Mouse (Mus musculus) heart, adult 2 months (tissue): ENCODE measurements at regions not wholly inside any gene's neighbourhood (a gene's known extent, or its start where the extent isn't known, plus 50 kb on each side); places are given as distances from the start of the nearest gene placed in this dataset.
"Not testable (repeated sequence)": the region's sequence is repeated elsewhere in the genome, so short reads cannot be mapped to it uniquely, and the experiment has no call there.

Experiments used
- DNase-seq, 2 experiments: peaks; one replicate each; pipeline ENCODE4 v3.0.0; 2021
- H3K27ac ChIP-seq: fragments of 200-600 bp; 2 replicates; pipeline ENCODE4 v1.8.1; 2022
- H3K27me3 ChIP-seq: fragments of 200-500 bp; 2 replicates; pipeline ENCODE4 v1.6.1; 2012; ENCODE audit warnings: mild to moderate bottlenecking, low read length, inconsistent platforms, mixed read lengths; ENCODE audit not compliant: control insufficient read depth, insufficient read depth
- H3K36me3 ChIP-seq: fragments of 200-500 bp; 2 replicates; pipeline ENCODE4 v1.6.1; 2012; ENCODE audit warnings: low read length, inconsistent platforms; ENCODE audit not compliant: control insufficient read depth, insufficient read depth
- H3K4me1 ChIP-seq: fragments of 200-500 bp; 2 replicates; pipeline ENCODE4 v1.6.1; 2011; ENCODE audit warnings: low read length; ENCODE audit not compliant: control insufficient read depth, insufficient read depth
- H3K4me3 ChIP-seq: fragments of 200-600 bp; 2 replicates; pipeline ENCODE4 v1.8.1; 2022
- H3K79me2 ChIP-seq: fragments of 200-500 bp; replicated peaks from 2 replicates; pipeline ENCODE4 v1.6.1; 2012; ENCODE audit warnings: mild to moderate bottlenecking, inconsistent platforms, low read length, moderate library complexity, mixed read lengths; ENCODE audit not compliant: control insufficient read depth, insufficient read depth
- H3K9ac ChIP-seq: fragments of 200-500 bp; 2 replicates; pipeline ENCODE4 v1.6.1; 2012; ENCODE audit warnings: low read depth, mild to moderate bottlenecking, control low read depth, inconsistent platforms, low read length, mixed read lengths
- CTCF ChIP-seq: fragments of 200-600 bp; IDR thresholded peaks from 2 replicates; pipeline ENCODE4 v1.8.1; 2022; ENCODE audit warnings: antibody characterized with exemption, mild to moderate bottlenecking, moderate library complexity
- EP300 ChIP-seq: fragments of 200-500 bp; IDR thresholded peaks from 2 replicates; pipeline ENCODE4 v1.6.1; 2011; ENCODE audit warnings: low read depth, low read length, control low read depth; ENCODE audit not compliant: insufficient read depth
- POLR2A ChIP-seq: fragments of 200-500 bp; IDR thresholded peaks from 2 replicates; pipeline ENCODE4 v1.6.1; 2011; ENCODE audit warnings: mild to moderate bottlenecking, low read depth, low read length, control low read depth; ENCODE audit not compliant: insufficient read depth
- WGBS: fragments of 180-500 bp; shearing (Covaris S2); methylation state at CpG from one replicate; pipeline ENCODE4 v1.1.7; 2018; 5-methylcytosine and 5-hydroxymethylcytosine counted together
- intact Hi-C: fragments of 180-260 bp; cut with DNase I; formaldehyde crosslinking; loops from one replicate; pipeline ENCODE4 v1.15.1; 2025

GRCm38 (mm10) chr2:11044727-11045274 is 127.1 kb upstream of the Prkcq start:
- Histone ChIP-seq H3K27me3 (no peaks in the 10 kb centered on the region), H3K79me2 (no peaks in the 10 kb centered on the region), H3K4me1 (no peaks in the 10 kb centered on the region), H3K4me3 (no peak overlapping the region), H3K36me3 (no peaks in the 10 kb centered on the region), H3K9ac (no peak overlapping the region), H3K27ac (no peak overlapping the region)
- no peak for TF ChIP-seq EP300
- TF ChIP-seq POLR2A: no peak
- TF ChIP-seq CTCF: no peak
- intact Hi-C loops: no loop called here
- DNase-seq: no peak
- WGBS: 83% methylated on average over 3 of the region's 3 CpGs

- intact Hi-C loops: loop anchor here (10.0 kb wide), 1 partner anchor 267 kb away; no protein-coding TSS in a partner anchor
- Histone ChIP-seq H3K27me3 (no peaks in the 10 kb centered on the region), H3K4me3 (no peak overlapping the region), H3K27ac (no peak overlapping the region), H3K4me1 (no peaks in the 10 kb centered on the region), H3K9ac (no peak overlapping the region), H3K36me3 (no peaks in the 10 kb centered on the region), H3K79me2 (no peaks in the 10 kb centered on the region)
- DNase-seq: no peak
- no peak for TF ChIP-seq EP300
- TF ChIP-seq POLR2A: no peak
- no peak for TF ChIP-seq CTCF
- WGBS: 60% methylated on average over 7 of the region's 7 CpGs
These were observed 120.3 kb upstream of the Prkcq start for GRCm38 (mm10) chr2:11051621-11052020.

DNA sequence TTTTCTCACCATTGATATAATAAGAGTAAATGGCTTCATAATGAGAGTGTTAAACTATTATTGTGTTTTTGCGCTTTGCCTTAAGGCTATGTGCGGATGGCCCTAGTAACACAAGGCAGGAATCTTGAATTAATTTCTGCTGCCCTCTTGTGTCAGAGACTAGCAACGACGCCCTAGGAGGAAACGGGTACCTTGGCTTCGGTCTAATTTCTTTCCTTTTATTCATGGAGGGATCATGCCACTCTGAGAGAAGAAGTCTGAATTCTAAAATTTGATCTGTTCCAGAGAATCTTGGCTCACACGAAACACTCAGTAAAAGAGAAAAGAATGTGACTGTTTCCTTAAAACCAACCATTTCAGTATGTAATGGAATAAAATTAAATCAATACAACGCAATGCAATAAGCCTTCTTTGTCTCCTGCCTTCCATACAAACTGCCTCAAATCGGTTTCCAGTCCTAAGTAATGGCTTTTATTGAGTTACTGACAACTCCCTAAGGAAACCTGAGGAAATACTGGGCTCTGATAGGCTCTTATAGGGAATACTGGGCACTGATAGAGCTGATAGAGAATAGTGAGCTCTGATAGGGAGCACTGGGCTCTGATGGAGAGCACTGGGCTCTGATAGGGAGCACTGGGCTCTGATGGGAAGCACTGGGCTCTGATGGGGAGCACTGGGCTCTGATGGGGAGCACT is 112.0 kb upstream of the Prkcq start:
- Histone ChIP-seq H3K4me3 (no peak overlapping the region), H3K4me1 (no peaks in the 10 kb centered on the region), H3K9ac (no peak overlapping the region), H3K79me2 (no peaks in the 10 kb centered on the region), H3K27ac (no peak overlapping the region), H3K36me3 (no peaks in the 10 kb centered on the region), H3K27me3 (no peaks in the 10 kb centered on the region)
- peak; percentile 8 to 21 for DNase-seq
- 22% methylated on average over 9 of the region's 9 CpGs for WGBS
- TF ChIP-seq CTCF (peak; percentile 78), POLR2A (no peak)
- intact Hi-C loops: loop anchor here (10.0 kb wide), 1 partner anchor 275 kb away; no protein-coding TSS in a partner anchor

DNA sequence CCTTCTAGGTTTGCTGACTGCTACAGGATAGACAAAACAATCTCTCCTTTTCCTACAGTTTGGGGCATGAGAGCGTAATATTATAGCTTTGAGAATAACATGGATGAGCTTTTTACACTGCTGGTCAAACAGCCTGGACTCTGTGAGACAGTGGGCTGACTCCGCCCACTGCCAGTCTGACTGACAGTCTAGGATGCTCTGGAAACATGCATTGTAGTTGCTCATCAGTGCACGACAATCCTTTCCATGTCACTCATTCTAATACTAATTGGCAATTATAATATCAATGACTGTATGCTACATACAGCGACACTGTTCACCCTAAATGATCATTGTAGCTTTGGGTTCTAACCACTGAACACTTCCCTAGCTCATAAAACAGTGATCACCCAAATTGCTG is 104.5 kb upstream of the Prkcq start:
- WGBS: 81% methylated on average over 4 of the region's 4 CpGs
- no peak overlapping the region for H3K9ac ChIP-seq
- H3K4me1 ChIP-seq: no peaks in the 10 kb centered on the region
- intact Hi-C loops: no loop called here
- no peaks in the 10 kb centered on the region for H3K27me3 ChIP-seq
- no peak overlapping the region for H3K27ac ChIP-seq
- TF ChIP-seq POLR2A: no peak
- H3K79me2 ChIP-seq: no peaks in the 10 kb centered on the region
- H3K36me3 ChIP-seq: no peaks in the 10 kb centered on the region
- no peak for DNase-seq
- H3K4me3 ChIP-seq: no peak overlapping the region

DNA sequence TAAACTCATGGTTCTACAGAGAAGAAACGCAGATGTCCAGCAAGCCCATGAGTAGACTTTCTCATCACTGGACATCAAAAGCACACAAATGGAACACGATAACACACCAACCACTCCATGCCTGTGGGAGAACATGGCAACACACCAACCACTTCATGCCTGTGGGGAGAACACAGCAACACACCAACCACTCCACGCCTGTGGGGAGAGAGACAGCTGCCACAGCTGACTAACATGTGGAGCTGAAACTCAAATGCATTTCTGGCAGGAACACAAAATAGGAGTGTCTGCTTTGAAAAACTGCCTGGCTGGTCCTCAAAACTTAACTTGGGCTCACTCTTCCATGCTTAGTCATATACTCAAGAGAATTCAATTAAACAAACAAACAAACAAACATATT is 88.4 kb upstream of the Prkcq start:
- Histone ChIP-seq H3K79me2 (no peaks in the 10 kb centered on the region), H3K36me3 (no peaks in the 10 kb centered on the region), H3K4me3 (no peak overlapping the region), H3K9ac (no peak overlapping the region), H3K4me1 (no peaks in the 10 kb centered on the region), H3K27me3 (no peaks in the 10 kb centered on the region), H3K27ac (no peak overlapping the region)
- DNase-seq: no peak
- intact Hi-C loops: no loop called here
- WGBS: 73% methylated on average over 3 of the region's 3 CpGs
- TF ChIP-seq CTCF: no peak
- TF ChIP-seq EP300: no peak
- no peak for TF ChIP-seq POLR2A

DNA sequence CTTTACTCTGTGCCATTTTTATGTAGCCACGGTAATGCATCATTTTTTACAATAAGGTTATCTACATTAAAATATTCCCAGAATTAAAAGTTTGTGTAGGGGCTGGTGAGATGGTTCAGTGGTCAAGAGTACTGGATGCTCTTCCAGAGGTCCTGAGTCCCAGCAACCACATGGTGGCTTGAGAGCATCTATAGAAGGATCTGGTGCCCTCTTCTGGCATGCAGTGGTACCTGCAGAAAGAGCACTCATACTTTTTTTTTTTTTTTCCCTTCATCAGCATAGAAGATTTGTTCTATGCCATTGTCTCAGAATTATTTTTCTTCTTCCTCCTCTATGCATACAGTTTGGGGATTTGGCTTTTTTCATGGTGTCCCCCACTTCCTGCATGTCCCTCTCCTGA is 84.9 kb upstream of the Prkcq start:
- H3K36me3 ChIP-seq: no peaks in the 10 kb centered on the region
- H3K79me2 ChIP-seq: no peaks in the 10 kb centered on the region
- peak; percentile 54 for TF ChIP-seq CTCF
- TF ChIP-seq POLR2A: no peak
- no peak for TF ChIP-seq EP300
- no peak overlapping the region for H3K4me3 ChIP-seq
- H3K4me1 ChIP-seq: no peaks in the 10 kb centered on the region
- 23% methylated on average over 1 of the region's 1 CpGs for WGBS
- no peak overlapping the region for H3K27ac ChIP-seq
- no peaks in the 10 kb centered on the region for H3K27me3 ChIP-seq
- DNase-seq: no peak
- intact Hi-C loops: no loop called here
- no peak overlapping the region for H3K9ac ChIP-seq

DNA sequence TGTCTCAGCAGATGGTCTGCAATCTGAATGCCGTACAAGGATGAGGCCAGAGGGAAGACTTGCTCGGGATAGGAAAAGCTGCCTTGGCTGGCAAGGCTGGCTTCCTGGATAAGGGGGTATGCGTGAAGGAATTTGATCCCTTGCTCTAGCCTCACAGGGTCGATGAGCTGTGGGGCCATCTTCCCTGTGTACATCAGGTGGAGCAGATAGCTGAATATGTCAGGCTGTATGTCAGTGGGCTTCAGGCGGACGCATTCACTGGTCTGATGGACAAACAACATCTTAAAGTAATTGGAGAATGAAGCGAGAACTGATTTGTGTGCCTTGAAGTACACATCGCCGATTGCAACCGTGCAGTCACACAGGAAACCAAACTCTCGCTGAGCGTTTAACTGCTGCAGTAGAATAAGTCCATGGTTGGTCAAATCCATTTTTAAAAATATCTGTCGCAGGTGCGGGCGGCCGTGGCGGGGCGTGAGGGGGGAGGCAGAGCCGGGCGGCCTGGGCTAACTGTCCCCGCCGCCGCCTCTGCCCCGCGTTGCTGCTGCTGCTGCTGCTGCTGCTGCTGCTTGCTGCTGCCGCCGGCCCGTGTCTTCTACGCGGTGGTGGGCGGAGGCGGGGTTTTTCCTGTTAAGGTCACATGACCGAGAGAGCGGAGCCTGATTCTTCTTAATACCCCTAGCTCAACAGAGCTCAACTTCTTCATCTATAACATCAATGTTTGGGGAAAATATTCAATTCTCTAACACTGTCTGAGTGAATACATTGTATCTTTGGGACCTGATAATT is 71.9 kb upstream of the Prkcq start:
- whole genome bisulfite sequencing: 29% methylated on average over 34 of the region's 34 CpGs
- not testable (repeated sequence) for H3K27me3 ChIP-seq

More for the DNA sequence above, 71.9 kb upstream of the Prkcq start:
- intact Hi-C loops, H3K4me3 ChIP-seq, H3K9ac ChIP-seq, H3K79me2 ChIP-seq, H3K27ac ChIP-seq, H3K36me3 ChIP-seq, H3K4me1 ChIP-seq, DNase-seq: not testable (repeated sequence)
